Mouse (Mus musculus) G1E (cell line): ENCODE measurements around the gene Grip1.

Experiments
- CTCF ChIP-seq: IDR thresholded peaks from 2 replicates; pipeline ENCODE4 v1.5.1; 2012; ENCODE audit warnings: low read depth, low read length, inconsistent platforms, mixed read lengths
- GATA1 ChIP-seq: IDR thresholded peaks from 2 replicates; pipeline ENCODE4 v1.6.1; 2012; ENCODE audit warnings: borderline replicate concordance, low read length, inconsistent platforms, mixed read lengths
- TAL1 ChIP-seq: conservative IDR thresholded peaks from 2 replicates; pipeline ENCODE4 v1.6.1; 2012; ENCODE audit warnings: low read depth, low read length, inconsistent platforms, mixed read lengths

GRCm38 (mm10) chr10:119463345-119463744, 9.7 kb downstream of the Grip1 start:
- TF ChIP-seq TAL1 (no peak), CTCF (no peak), GATA1 (no peak)
